Mouse (Mus musculus) yolk sac, embryonic 10.5 days (tissue): ENCODE data around the gene Cdc42ep4.

Source experiments
- DNase-seq: peaks from one replicate; pipeline ENCODE4 v3.0.0-alpha.2; 2017; ENCODE audit warnings: low spot score

The Cdc42ep4 gene

DNA sequence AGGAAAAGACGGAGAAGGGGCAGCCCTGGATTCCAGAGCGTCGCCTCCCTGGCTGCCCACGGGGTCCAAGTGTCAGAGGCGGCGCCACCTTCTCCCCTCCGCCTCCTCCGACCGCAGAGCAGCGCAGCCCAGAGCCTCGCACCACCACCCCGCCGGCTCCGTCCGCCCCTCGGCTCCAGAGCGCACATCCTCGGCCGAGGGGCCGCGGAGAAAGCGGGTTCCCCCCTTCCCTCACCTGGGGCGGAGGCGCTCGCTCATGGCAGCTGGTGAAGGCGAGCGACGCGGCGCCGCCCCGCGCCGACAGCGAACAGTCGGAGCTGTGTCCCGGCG is 68.1 kb downstream of the Cdc42ep4 start:
- no peak for DNase-seq

DNA sequence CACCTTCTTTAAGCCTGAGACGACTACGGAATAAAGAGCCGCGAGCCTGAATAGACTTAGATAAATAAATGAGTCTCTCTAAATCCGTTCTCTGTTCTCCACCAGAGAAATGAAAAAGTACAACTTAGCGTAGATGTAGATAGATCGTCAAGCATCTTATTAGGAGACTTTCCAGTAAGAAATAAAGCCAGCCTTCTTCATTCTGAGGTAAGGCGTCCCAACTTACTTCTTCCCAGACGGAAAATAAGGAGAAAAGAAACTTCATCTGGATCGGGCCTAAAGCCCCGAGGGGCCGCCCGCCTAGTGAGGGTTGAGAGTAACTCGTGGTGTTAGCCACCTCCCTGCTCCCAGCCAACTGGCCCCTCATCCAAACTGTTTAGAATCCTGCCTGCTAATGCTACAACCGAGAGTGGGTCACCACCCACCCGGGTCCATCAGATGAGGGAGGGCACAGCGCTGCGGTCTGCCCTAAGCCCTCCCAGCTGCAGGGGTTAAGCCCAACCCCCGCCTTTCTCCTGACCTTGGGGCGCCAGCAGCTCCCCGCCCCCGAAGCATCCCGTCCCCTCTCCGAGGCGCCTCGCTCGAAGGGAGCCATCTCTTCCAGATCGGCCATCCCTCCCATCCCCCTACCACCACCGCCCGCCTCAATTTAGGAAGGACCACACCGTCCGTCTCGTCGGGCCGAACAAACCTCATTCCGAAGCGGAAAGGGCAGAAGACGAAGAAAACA is 68.6 kb downstream of the Cdc42ep4 start:
- DNase-seq, result peak; percentile 80

DNA sequence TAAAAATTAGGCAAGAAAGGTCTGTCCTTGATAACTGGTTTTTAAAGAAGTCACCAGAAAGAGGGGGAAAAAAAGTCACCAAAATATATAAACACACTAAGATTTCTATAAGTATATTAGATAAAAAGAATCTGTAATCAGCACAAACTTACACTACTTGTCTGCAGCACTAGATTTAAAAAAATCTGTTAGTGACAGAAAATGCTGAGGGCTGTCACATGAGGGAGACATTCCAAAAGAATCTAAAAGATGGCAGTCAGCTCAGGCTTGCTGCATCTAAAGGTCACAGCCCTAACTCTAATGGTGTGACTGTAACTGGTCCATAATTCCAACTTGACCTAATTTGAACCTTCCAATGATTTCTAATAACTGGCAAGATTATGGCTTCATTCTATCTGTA is 69.7 kb downstream of the Cdc42ep4 start:
- DNase-seq, result no peak

- DNase-seq, result no peak
Observed at GRCm38 (mm10) chr11:113680954-113681353, 70.7 kb downstream of the Cdc42ep4 start.

GRCm38 (mm10) chr11:113678373-113678772 is 73.3 kb downstream of the Cdc42ep4 start:
- no peak for DNase-seq

DNA sequence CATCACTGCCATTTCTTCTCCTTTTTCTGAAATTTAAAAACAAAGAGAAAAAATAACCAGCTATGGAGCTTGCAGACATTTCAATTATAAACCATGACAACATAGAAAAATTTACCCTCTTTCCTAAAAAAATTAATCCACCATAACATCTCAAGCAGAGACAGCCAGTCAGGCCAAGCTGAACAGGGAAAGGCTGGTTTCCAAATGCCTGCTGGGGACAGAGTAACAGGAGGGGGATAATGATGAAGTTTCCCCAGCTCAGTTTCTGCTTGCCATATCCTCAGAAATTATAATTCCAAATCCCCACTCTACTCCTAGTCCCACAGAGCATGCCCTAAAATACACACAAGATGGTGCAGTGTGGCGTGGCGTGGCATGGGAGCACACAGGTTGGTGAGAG is 74.3 kb downstream of the Cdc42ep4 start:
- DNase-seq, result no peak
